Mouse (Mus musculus) myocyte (in vitro differentiated cells): ENCODE data around the gene Wipf2.

Source experiments
- CEBPB ChIP-seq: IDR thresholded peaks from 2 replicates; pipeline ENCODE4 v1.6.1; 2011; ENCODE audit warnings: mild to moderate bottlenecking, moderate library complexity; ENCODE audit not compliant: poor library complexity, insufficient read depth, severe bottlenecking
- E2F4 ChIP-seq: IDR thresholded peaks from one replicate; pipeline ENCODE4 v1.6.1; 2011; ENCODE audit warnings: mild to moderate bottlenecking, control low read depth, moderate library complexity; ENCODE audit not compliant: insufficient read depth
- MAX ChIP-seq: IDR thresholded peaks from one replicate; pipeline ENCODE4 v1.6.1; 2011; ENCODE audit warnings: low read depth, mild to moderate bottlenecking, control low read depth
- MYOG ChIP-seq, 3 experiments: IDR thresholded peaks; one replicate each; pipeline ENCODE4 v1.6.1; 2011; ENCODE audit warnings: control low read depth in 2 of 3, low read depth in 2 of 3, mild to moderate bottlenecking in 2 of 3; ENCODE audit not compliant: insufficient read length in 2 of 3, control insufficient read depth in 1 of 3, insufficient read depth in 1 of 3
- POLR2A ChIP-seq: IDR thresholded peaks from one replicate; pipeline ENCODE4 v1.6.1; 2011; ENCODE audit warnings: low read depth, mild to moderate bottlenecking, control low read depth, moderate library complexity; ENCODE audit not compliant: insufficient read length
- POLR2AphosphoS2 ChIP-seq: IDR thresholded peaks from one replicate; pipeline ENCODE4 v1.6.1; 2011; ENCODE audit warnings: low read depth, control low read depth; ENCODE audit not compliant: insufficient read length
- REST ChIP-seq: IDR thresholded peaks from one replicate; pipeline ENCODE4 v1.6.1; 2011; ENCODE audit warnings: mild to moderate bottlenecking, control low read depth, moderate library complexity; ENCODE audit not compliant: insufficient read depth, insufficient read length
- SRF ChIP-seq: IDR thresholded peaks from one replicate; pipeline ENCODE4 v1.6.1; 2011; ENCODE audit warnings: low read depth; ENCODE audit not compliant: control insufficient read depth, insufficient read length
- TCF12 ChIP-seq: IDR thresholded peaks from one replicate; pipeline ENCODE4 v1.6.1; 2011; ENCODE audit warnings: mild to moderate bottlenecking, control low read depth; ENCODE audit not compliant: poor library complexity, insufficient read depth, severe bottlenecking
- TCF3 ChIP-seq: IDR thresholded peaks from one replicate; pipeline ENCODE4 v1.6.1; 2011; ENCODE audit warnings: low read depth, control low read depth; ENCODE audit not compliant: insufficient read length
- USF1 ChIP-seq: IDR thresholded peaks from one replicate; pipeline ENCODE4 v1.6.1; 2011; ENCODE audit warnings: low read depth, mild to moderate bottlenecking, control low read depth, moderate library complexity

- TF ChIP-seq POLR2A = peak; percentile 82
- no peak for TF ChIP-seq CEBPB
- no peak for TF ChIP-seq MAX
- TF ChIP-seq TCF3 = no peak
- peak; percentile 80 for TF ChIP-seq E2F4
- peak; percentile 93 for TF ChIP-seq POLR2AphosphoS2
- no peak for TF ChIP-seq MYOG (IDR thresholded peaks at IDR 0.05; ENCODE audit: control insufficient read depth in 1 of 3, insufficient read depth in 1 of 3, insufficient read length in 2 of 3, low read depth in 2 of 3)
- TF ChIP-seq TCF12 = no peak
- no peak for TF ChIP-seq USF1
- TF ChIP-seq SRF = no peak
- no peak for TF ChIP-seq REST
These were observed 26.7 kb upstream of the Wipf2 start, which contains the start of gene Rapgefl1 for GRCm38 (mm10) chr11:98836651-98837141.
